Mouse (Mus musculus) neural tube, embryonic 10.5 days (tissue): ENCODE data around the gene Rasgrp4.

ENCODE experiments used
- DNase-seq: peaks from one replicate; pipeline ENCODE4 v3.0.0-alpha.2; 2017; ENCODE audit warnings: low spot score; ENCODE audit errors: extremely low spot score

Gene Rasgrp4

GRCm38 (mm10) chr7:29146625-29147367, 12.1 kb downstream of the Rasgrp4 start:
- no peak for DNase-seq

GRCm38 (mm10) chr7:29148771-29149170, 14.1 kb downstream of the Rasgrp4 start:
- DNase-seq, result no peak

- no peak for DNase-seq
These were observed 16.8 kb downstream of the Rasgrp4 start for GRCm38 (mm10) chr7:29151486-29151885.

GRCm38 (mm10) chr7:29154018-29154720, 19.5 kb downstream of the Rasgrp4 start:
- no peak for DNase-seq

GRCm38 (mm10) chr7:29155196-29155837, 20.7 kb downstream of the Rasgrp4 start:
- no peak for DNase-seq

- peak; percentile 82 for DNase-seq
These were observed 21.5 kb downstream of the Rasgrp4 start, which contains the start of gene Fam98c for GRCm38 (mm10) chr7:29155838-29156782. TSS of gene Fam98c (minus strand) at chr7:29156234.

- DNase-seq, result no peak
These were observed 23.6 kb downstream of the Rasgrp4 start for GRCm38 (mm10) chr7:29158264-29158663.

- DNase-seq, result no peak
These were observed 27.6 kb downstream of the Rasgrp4 start for GRCm38 (mm10) chr7:29162294-29162693.

GRCm38 (mm10) chr7:29162750-29163525, 28.3 kb downstream of the Rasgrp4 start:
- no peak for DNase-seq

- no peak for DNase-seq
These were observed 33.0 kb downstream of the Rasgrp4 start for GRCm38 (mm10) chr7:29167656-29168055.

GRCm38 (mm10) chr7:29168121-29168695, 33.6 kb downstream of the Rasgrp4 start:
- peak; percentile 42 for DNase-seq

GRCm38 (mm10) chr7:29168791-29169230, 34.2 kb downstream of the Rasgrp4 start:
- peak; percentile 64 for DNase-seq

GRCm38 (mm10) chr7:29169231-29170065, 34.8 kb downstream of the Rasgrp4 start:
- peak; percentile 89 for DNase-seq

GRCm38 (mm10) chr7:29170066-29170754, 35.6 kb downstream of the Rasgrp4 start, which contains the start of the genes Ggn and Spred3:
TSS of gene Ggn (plus strand) at chr7:29170210.
TSS of gene Spred3 (minus strand) at chr7:29170411.
- peak; percentile 66 for DNase-seq

GRCm38 (mm10) chr7:29170755-29171561, 36.3 kb downstream of the Rasgrp4 start:
- DNase-seq, result peak; percentile 38

- DNase-seq, result peak; percentile 45
These were observed 37.0 kb downstream of the Rasgrp4 start for GRCm38 (mm10) chr7:29171562-29172097.
